Mouse (Mus musculus): ENCODE measurements at regions not wholly inside any gene's neighbourhood (a gene's known extent, or its start where the extent isn't known, plus 50 kb on each side); places are given as distances from the start of the nearest gene placed in this dataset.

DNA sequence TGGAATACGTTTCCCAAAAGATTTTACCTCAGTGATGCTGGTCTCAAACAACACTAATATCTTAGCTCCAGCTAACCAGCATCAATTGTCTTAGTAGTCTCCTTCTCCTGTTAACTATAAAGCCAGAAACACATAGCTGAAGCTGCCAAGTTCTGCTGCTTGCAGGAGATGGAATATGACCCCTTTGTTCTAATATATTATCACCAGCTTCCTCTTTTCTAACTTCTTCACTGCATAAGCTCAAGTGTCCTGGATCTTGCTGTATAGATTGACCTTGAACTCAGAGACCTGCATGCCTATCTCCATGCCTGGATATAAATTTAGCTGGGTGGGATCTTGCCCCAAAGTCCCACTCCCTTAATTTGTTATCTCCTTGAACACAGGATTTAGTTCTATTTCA lies 94.8 kb downstream of the Rbm46 start:
- Histone ChIP-seq H3K9ac (ENCODE audit: low read depth, low read length) (no peak overlapping the region), H3K36me3 (ENCODE audit: control insufficient read depth, insufficient read depth, low read length) (no peaks in the 10 kb centered on the region), H3K9me3 (replicated peaks; ENCODE audit: control insufficient read depth, low read length, poor library complexity, severe bottlenecking) (no peaks in the 10 kb centered on the region), H3K4me2 (ENCODE audit: low read length) (no peak overlapping the region), H3K27ac (ENCODE audit: low read length) (no peak overlapping the region), H3K4me3 (ENCODE audit: low read depth, low read length) (no peak overlapping the region), H3K4me1 (ENCODE audit: control insufficient read depth, insufficient read depth, low read length) (no peaks in the 10 kb centered on the region), H3K27me3 (ENCODE audit: control insufficient read depth, insufficient read depth, low read depth, low read length) (no peaks in the 10 kb centered on the region)
- no peak for ATAC-seq
- 84% methylated on average over 1 of the region's 1 CpGs for WGBS

DNA sequence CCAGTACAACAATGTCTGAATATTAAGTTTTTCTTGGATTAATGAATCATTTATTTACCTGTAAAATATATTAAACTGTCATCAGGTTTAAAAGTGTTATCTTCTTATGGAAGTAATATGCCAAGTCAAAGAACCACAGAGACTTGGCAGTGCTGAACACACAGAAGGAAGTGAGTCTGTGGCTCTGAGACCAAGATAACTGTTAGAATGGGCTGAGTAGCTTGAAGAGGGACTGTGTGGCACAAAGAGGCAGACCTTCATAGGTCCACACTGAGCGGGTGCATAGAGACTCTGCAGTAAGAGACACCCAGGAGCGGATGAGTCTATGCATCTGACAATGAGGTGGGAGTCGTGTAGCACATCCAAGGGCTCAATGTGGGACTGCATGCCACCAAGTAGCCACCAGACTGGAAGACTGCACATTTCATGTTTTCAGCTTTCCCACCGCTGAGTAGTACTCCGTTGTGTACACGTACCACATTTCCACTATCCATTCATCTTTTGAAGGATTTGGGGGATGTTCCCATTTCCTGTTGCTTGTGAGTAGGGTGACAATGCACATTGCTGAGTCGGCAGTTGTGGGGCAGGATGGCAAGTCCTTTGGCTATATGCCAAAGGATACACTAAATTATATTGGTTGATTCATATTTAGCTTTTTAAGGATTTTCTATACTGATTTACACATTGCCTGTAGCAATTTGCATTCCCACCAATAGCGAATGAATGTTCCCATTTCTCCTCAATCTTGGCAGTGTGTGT lies 105.6 kb downstream of the Rbm46 start:
- Histone ChIP-seq H3K9me3 (replicated peaks; ENCODE audit: control insufficient read depth, low read length, poor library complexity, severe bottlenecking) (no peaks in the 10 kb centered on the region), H3K27ac (ENCODE audit: low read length) (no peak overlapping the region), H3K36me3 (ENCODE audit: control insufficient read depth, insufficient read depth, low read length) (no peaks in the 10 kb centered on the region), H3K27me3 (ENCODE audit: control insufficient read depth, insufficient read depth, low read depth, low read length) (no peaks in the 10 kb centered on the region), H3K4me2 (ENCODE audit: low read length) (no peak overlapping the region), H3K4me1 (ENCODE audit: control insufficient read depth, insufficient read depth, low read length) (no peaks in the 10 kb centered on the region), H3K4me3 (ENCODE audit: low read depth, low read length) (no peak overlapping the region), H3K9ac (ENCODE audit: low read depth, low read length) (no peak overlapping the region)
- 95% methylated on average over 8 of the region's 8 CpGs for WGBS
- no peak for ATAC-seq

- H3K27ac ChIP-seq (ENCODE audit: low read length) = no peak overlapping the region
- no peaks in the 10 kb centered on the region for H3K36me3 ChIP-seq (ENCODE audit: control insufficient read depth, insufficient read depth, low read length)
- no peak overlapping the region for H3K4me2 ChIP-seq (ENCODE audit: low read length)
- H3K4me1 ChIP-seq (ENCODE audit: control insufficient read depth, insufficient read depth, low read length) = no peaks in the 10 kb centered on the region
- WGBS = 78% methylated on average over 5 of the region's 5 CpGs
- H3K9me3 ChIP-seq (replicated peaks; ENCODE audit: control insufficient read depth, low read length, poor library complexity, severe bottlenecking) = no peaks in the 10 kb centered on the region
- no peak overlapping the region for H3K4me3 ChIP-seq (ENCODE audit: low read depth, low read length)
- no peak for ATAC-seq
- H3K9ac ChIP-seq (ENCODE audit: low read depth, low read length) = no peak overlapping the region
- no peaks in the 10 kb centered on the region for H3K27me3 ChIP-seq (ENCODE audit: control insufficient read depth, insufficient read depth, low read depth, low read length)
Measured at GRCm38 (mm10) chr3:82767484-82767883, 108.8 kb downstream of the Rbm46 start.

DNA sequence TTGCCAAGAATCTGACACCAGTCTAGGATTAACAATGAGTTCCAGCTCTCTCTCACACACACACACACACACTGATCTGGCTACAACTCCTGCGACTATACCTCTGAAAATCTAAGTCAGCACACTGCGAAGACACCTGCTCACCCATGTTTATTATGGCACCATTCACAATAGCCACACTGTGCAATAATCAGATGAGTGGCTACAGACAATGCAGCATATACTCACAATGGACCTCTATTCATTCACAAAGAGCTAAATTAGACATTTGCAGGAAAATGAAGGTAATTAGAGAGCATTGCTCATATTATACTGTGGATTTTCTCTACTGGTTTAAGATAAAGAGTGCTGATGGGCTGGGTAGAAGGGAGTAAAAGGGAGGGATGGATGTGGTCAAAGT lies 116.3 kb downstream of the Rbm46 start:
- Histone ChIP-seq H3K4me1 (ENCODE audit: control insufficient read depth, insufficient read depth, low read length) (no peaks in the 10 kb centered on the region), H3K27ac (ENCODE audit: low read length) (no peak overlapping the region), H3K4me3 (ENCODE audit: low read depth, low read length) (no peak overlapping the region), H3K36me3 (ENCODE audit: control insufficient read depth, insufficient read depth, low read length) (no peaks in the 10 kb centered on the region), H3K9ac (ENCODE audit: low read depth, low read length) (no peak overlapping the region), H3K4me2 (ENCODE audit: low read length) (no peak overlapping the region), H3K9me3 (replicated peaks; ENCODE audit: control insufficient read depth, low read length, poor library complexity, severe bottlenecking) (no peaks in the 10 kb centered on the region), H3K27me3 (ENCODE audit: control insufficient read depth, insufficient read depth, low read depth, low read length) (no peaks in the 10 kb centered on the region)
- no peak for ATAC-seq
- 69% methylated on average over 2 of the region's 2 CpGs for WGBS

- WGBS = 83% methylated on average over 1 of the region's 1 CpGs
- no peak overlapping the region for H3K27ac ChIP-seq (ENCODE audit: low read length)
- H3K4me3 ChIP-seq (ENCODE audit: low read depth, low read length) = no peak overlapping the region
- no peak for ATAC-seq
- H3K4me1 ChIP-seq (ENCODE audit: control insufficient read depth, insufficient read depth, low read length) = no peaks in the 10 kb centered on the region
- no peak overlapping the region for H3K9ac ChIP-seq (ENCODE audit: low read depth, low read length)
- no peaks in the 10 kb centered on the region for H3K9me3 ChIP-seq (replicated peaks; ENCODE audit: control insufficient read depth, low read length, poor library complexity, severe bottlenecking)
- H3K27me3 ChIP-seq (ENCODE audit: control insufficient read depth, insufficient read depth, low read depth, low read length) = no peaks in the 10 kb centered on the region
- H3K4me2 ChIP-seq (ENCODE audit: low read length) = no peak overlapping the region
- no peaks in the 10 kb centered on the region for H3K36me3 ChIP-seq (ENCODE audit: control insufficient read depth, insufficient read depth, low read length)
Measured at GRCm38 (mm10) chr3:82758967-82759366, 117.3 kb downstream of the Rbm46 start.

DNA sequence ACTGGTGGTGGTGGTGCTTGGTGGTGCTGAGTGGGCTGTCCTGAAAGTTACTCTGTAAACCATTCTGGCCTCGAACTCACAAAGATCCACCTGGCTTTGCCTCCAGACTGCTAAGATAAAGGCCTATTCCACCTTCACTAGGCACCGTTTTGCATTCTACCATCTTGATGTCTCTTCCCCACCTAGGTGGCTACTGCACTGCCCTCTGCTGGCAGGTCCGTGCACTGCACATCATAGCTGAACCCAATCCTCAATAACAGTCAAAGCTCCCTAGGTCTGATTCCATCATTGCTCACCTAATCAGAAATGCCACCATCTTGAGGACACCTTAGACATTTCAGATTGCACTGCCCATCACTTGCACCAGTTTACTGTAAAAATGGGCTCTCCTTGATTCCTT lies 150.7 kb downstream of the Rbm46 start:
- Histone ChIP-seq H3K4me2 (ENCODE audit: low read length) (no peak overlapping the region), H3K36me3 (ENCODE audit: control insufficient read depth, insufficient read depth, low read length) (no peaks in the 10 kb centered on the region), H3K4me3 (ENCODE audit: low read depth, low read length) (no peak overlapping the region), H3K9me3 (replicated peaks; ENCODE audit: control insufficient read depth, low read length, poor library complexity, severe bottlenecking) (no peaks in the 10 kb centered on the region), H3K9ac (ENCODE audit: low read depth, low read length) (no peak overlapping the region), H3K4me1 (ENCODE audit: control insufficient read depth, insufficient read depth, low read length) (no peaks in the 10 kb centered on the region), H3K27me3 (ENCODE audit: control insufficient read depth, insufficient read depth, low read depth, low read length) (no peaks in the 10 kb centered on the region), H3K27ac (ENCODE audit: low read length) (no peak overlapping the region)
- no peak for ATAC-seq
- WGBS = 32% methylated on average over 3 of the region's 3 CpGs

DNA sequence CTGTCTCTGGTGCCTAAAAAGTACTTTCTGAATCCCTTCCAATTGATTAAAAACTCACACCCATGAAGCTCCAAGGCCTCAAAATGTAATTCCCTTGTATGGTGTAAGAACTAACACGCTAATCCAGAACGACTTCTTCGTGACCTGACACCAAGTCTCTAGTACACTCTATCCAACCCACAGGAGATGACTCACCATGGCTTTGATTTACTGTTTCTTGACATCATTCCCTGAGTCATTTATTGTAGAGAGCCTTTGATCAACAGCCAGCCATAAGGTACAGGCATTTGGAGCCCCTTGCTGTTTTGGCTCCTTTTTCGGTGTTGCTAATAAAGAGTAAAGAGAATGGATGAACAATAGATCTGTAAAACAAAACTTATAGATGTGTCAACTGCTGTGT lies 159.7 kb upstream of the Npy2r start:
- Histone ChIP-seq H3K27me3 (ENCODE audit: control insufficient read depth, insufficient read depth, low read depth, low read length) (no peaks in the 10 kb centered on the region), H3K4me3 (ENCODE audit: low read depth, low read length) (no peak overlapping the region), H3K4me2 (ENCODE audit: low read length) (no peak overlapping the region), H3K4me1 (ENCODE audit: control insufficient read depth, insufficient read depth, low read length) (no peaks in the 10 kb centered on the region), H3K27ac (ENCODE audit: low read length) (no peak overlapping the region), H3K9ac (ENCODE audit: low read depth, low read length) (no peak overlapping the region), H3K36me3 (ENCODE audit: control insufficient read depth, insufficient read depth, low read length) (no peaks in the 10 kb centered on the region), H3K9me3 (replicated peaks; ENCODE audit: control insufficient read depth, low read length, poor library complexity, severe bottlenecking) (no peaks in the 10 kb centered on the region)
- ATAC-seq = no peak
- 91% methylated on average over 4 of the region's 4 CpGs for WGBS

DNA sequence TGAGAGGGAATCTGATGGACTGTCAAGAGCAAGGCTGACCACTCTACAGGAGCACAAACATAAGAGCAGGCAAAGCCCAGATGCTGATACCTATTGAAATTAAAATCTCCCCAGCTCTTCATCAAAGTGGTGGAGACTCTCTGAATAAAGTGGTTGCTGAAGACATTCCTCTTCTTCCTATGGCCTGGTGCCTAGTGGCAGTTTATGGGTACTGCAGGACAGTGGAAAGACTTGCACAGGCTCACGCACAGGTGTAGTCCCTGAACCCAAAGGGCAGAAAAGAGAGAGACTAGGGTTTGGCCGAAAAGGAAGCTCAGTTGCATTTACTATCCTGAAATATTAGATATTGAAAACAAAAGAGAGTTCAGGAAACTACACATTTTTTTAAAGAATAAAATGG lies 144.2 kb upstream of the Npy2r start:
- Histone ChIP-seq H3K27ac (ENCODE audit: low read length) (no peak overlapping the region), H3K36me3 (ENCODE audit: control insufficient read depth, insufficient read depth, low read length) (no peaks in the 10 kb centered on the region), H3K9ac (ENCODE audit: low read depth, low read length) (no peak overlapping the region), H3K27me3 (ENCODE audit: control insufficient read depth, insufficient read depth, low read depth, low read length) (no peaks in the 10 kb centered on the region), H3K4me2 (ENCODE audit: low read length) (no peak overlapping the region), H3K9me3 (replicated peaks; ENCODE audit: control insufficient read depth, low read length, poor library complexity, severe bottlenecking) (0 out of 2 replicates have a peak, but pooled peaks cover 3% of the 10 kb centered on the region), H3K4me3 (ENCODE audit: low read depth, low read length) (no peak overlapping the region), H3K4me1 (ENCODE audit: control insufficient read depth, insufficient read depth, low read length) (no peaks in the 10 kb centered on the region)
- no peak for ATAC-seq
- WGBS = 96% methylated on average over 2 of the region's 2 CpGs

GRCm38 (mm10) chr3:82656159-82656874 lies 108.4 kb upstream of the Npy2r start:
- Histone ChIP-seq H3K27ac (ENCODE audit: low read length) (no peak overlapping the region), H3K4me1 (ENCODE audit: control insufficient read depth, insufficient read depth, low read length) (0 out of 2 replicates have a peak, but pooled peaks cover 3% of the 10 kb centered on the region), H3K4me3 (ENCODE audit: low read depth, low read length) (no peak overlapping the region), H3K9me3 (replicated peaks; ENCODE audit: control insufficient read depth, low read length, poor library complexity, severe bottlenecking) (no peaks in the 10 kb centered on the region), H3K4me2 (ENCODE audit: low read length) (no peak overlapping the region), H3K36me3 (ENCODE audit: control insufficient read depth, insufficient read depth, low read length) (no peaks in the 10 kb centered on the region), H3K9ac (ENCODE audit: low read depth, low read length) (no peak overlapping the region), H3K27me3 (ENCODE audit: control insufficient read depth, insufficient read depth, low read depth, low read length) (no peaks in the 10 kb centered on the region)
- ATAC-seq = peak; percentile 50; the same call in 1 of the 2 replicates
- WGBS = 52% methylated on average over 8 of the region's 8 CpGs

All from midbrain, embryonic 16.5 days (tissue).